Mouse (Mus musculus): Measurements from ENCODE around the gene Sdha.

Sdha gene

DNA sequence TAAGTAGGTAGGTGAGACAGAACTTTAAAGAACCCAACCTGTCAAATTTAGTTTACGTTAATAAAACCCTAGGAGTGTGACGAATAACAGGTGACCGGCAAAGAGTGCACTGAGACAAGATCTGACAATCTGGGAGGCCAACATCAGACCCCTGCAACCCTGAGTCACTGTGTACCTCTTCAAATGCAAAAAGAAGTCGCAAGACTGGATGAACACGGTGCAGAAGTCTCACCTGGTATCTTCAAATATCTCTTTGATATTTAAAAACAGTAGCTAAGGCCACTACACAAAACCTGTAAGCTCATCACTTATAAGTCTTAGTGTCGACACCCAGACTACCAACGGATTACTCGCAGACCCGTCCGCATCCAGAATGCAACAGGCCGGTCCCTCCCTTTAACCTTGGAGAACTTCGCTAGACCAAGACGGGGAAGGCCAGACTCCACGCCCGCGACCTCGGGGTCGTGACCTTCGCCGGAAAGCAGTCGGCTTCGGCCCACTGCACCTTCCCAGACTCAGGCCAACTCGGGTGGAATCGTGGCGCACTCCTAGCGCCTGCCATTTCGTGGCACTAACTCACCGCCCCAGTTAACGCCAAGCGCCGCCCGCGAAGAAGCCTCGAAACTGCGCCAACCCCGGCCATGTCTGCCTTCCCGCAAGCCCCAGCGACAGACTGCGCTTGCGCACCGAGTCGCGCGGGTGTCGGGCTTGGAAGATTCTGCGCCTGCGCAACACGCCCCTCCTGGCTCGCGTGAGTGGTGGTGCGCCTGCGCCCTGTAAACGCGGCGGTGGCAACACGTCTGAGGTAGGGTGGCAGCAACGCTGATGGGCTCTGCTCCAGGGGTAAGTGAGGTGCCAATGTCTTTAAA, at the start of gene Sdha, which contains the start of gene Ccdc127:
Gene Sdha (minus strand): TSS at position 715 of the 869 bp plus-strand sequence.
Gene Ccdc127 (plus strand): TSS at position 744 of the 869 bp plus-strand sequence.
- CTCF ChIA-PET = interaction anchor here (0.7 to 1.1 kb wide), 2 partner anchors 144 to 185 kb away, joined by 3 to 4 read pairs; partner anchors contain the start of gene Zfp825

DNA sequence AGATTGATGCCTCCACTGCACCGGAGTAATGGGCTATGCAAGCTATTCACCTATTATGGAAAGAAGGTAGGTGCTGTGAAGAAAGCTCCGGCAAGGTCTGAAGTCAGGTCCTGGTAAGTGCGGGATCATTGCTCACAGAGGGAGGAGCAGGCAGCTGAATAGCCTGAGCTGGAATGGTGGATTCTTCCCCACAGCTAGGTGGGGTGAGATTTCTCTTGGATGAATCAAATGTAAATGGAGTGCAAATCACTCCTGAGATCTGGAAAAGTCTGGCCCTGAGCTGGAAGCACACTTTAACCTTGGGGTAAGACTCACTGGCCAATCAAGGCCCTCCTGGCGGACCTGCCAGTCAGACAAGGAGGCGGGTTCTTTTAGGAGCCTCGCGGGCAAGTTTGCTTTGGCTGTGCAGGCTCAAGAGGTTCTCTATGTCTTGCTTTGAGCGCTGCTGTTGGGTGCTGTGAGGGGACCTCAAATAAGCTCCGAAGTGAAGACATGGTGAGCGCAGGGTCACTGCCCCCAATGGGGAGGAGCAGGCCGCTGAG, 49.3 kb upstream of the Sdha start, which contains the start of gene Ftl1-ps1:
Gene Ftl1-ps1 (plus strand): TSS at position 397 of the 542 bp plus-strand sequence.
- CTCF ChIA-PET = no interaction called here

DNA sequence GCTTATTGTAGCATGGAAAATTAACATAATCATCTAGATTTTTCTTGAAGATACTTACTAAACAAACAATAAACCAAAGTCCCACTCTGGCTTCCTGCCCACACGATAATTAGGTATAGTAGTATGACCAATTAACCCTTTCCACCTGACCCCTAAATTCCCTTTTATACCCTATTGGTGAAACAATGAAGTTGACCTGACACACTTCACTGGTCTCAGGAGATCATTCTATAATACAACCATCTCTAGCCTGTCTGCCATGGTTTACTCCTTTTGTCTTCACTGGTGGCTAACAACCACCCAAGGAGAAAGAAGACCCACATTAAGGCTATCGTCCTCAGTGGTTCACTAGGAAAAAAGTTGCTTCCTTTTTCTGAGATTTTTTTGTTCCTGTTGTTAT, 41.1 kb upstream of the Sdha start:
- CTCF ChIA-PET = interaction anchor here (0.6 kb wide), 1 partner anchor 81 kb away, joined by 3 read pairs; no protein-coding TSS in a partner anchor

DNA sequence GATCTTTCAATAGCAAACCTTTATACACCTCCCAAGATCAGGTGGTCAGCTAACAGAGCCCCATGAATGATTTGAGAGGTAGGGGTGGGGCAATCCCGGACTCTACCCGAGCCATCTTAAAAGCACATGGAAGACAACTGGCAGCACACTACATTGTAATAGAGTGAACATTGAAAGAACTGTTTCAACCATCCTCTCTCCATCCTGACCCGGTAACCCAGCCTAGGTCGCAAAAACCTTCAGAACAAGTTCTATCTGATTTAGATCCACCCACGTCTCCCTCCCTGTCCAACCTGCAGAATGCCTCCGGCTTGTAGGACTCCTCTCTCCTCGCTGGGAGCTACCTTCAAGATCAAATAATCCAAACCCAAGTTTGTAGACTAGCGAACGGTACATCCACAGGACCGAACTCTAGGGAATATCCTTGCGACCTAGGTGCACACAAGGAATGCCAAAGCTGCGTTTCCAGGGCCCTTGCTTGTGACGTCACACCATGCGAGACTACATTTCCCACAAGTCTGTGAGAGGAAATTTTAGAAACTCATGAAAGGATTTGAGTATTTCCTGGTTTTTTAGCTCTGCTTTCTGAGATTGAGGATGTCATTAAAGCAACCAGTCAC, 40.4 kb upstream of the Sdha start, which contains the start of gene Zfp72:
Gene Zfp72 (minus strand): TSS at position 466 of the 620 bp plus-strand sequence.
- CTCF ChIA-PET = no interaction called here

DNA sequence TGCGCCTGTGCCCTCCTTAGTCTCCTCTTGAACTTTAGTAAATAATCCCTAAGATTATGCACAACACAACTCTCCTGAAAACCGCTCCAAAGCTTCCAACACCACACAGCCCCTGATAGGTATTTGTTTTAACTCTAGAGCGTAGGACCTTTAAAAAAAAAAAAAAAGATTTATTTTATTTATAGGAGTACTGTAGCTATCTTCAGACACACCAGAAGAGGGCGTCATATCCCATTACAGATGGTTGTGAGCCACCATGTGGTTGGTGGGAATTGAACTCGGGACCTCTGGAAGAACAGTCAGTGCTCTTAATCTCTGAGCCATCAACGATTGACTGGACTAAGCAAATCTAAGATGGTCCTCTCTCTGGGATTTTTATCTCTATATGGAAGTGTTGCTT, 39.6 kb upstream of the Sdha start:
- CTCF ChIA-PET = no interaction called here

DNA sequence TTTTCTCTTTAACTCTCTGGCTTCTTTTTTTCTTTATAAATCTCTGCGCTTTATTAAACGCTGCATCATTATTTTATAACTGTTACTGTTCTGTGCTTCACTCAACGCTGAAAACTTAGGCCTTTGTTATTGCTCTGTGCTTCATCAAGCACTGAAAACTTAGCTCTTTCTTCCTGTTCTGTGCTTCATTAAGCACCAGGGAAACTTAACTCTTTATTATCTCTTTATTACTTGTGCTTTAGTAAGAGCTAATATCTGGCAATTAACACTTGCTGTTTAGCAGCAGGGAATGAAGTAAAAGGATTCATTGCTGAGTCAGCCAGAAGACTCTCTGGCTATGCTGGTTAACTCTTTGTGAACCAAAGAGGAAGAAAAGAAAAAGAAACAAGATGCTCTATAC, 32.2 kb upstream of the Sdha start:
- CTCF ChIA-PET = no interaction called here

DNA sequence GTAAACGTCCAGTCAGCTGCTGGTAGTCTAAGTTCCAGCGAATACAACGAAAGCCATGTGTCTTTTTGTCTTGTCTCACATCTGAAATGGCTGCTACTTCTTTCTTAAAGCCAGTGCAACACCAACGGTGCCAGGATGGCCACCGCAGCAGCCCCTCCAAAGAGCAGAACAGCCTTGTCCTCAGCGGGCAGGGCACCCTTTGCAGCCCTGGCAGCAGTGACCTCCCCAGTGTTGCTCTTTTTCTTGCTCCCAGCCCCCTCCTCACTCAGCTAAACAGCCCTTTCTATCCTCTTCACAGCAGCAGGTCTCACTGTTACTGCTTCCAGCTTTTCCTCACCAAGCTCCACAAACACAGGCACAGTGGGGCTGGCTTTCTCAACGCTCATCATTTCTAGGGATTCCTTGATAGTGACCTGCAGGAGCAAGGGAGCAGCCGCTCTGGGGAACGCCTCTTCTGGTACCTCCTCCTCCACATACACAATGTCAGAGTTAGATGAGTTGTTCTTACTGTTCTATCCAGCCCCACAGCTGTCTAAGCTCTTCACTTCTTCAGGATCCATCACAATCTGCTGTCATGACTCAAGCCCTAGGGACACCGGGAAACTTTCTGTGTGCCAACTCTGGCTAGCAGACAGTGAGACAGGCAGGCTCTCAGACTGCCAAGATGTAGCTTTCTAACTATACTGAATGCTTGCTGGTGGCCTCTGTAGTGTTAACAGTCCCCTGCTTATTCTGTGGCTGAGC, 31.6 kb upstream of the Sdha start:
- CTCF ChIA-PET = no interaction called here

DNA sequence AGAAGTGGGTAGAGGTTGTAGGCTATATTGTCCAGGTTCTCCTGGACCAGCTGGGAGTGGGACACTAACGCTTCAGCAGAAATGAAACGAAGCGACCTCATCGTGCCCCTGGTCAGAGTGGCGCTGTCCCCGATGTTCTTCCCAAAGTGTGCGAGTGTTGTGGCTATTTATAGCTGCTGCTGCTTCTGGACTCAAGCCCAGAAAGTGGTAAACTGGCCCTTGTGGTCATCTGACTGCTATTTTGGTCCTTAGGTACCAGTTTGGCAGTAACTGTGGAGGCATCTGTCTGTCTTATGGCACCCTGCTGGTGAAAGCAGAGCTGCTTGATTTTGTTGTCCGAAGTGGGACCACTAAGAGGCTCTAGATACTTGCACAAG, 13.8 kb upstream of the Sdha start, which contains the start of gene Lrrc14b:
Gene Lrrc14b (minus strand): TSS at position 147 of the 377 bp plus-strand sequence.
- CTCF ChIA-PET = no interaction called here

DNA sequence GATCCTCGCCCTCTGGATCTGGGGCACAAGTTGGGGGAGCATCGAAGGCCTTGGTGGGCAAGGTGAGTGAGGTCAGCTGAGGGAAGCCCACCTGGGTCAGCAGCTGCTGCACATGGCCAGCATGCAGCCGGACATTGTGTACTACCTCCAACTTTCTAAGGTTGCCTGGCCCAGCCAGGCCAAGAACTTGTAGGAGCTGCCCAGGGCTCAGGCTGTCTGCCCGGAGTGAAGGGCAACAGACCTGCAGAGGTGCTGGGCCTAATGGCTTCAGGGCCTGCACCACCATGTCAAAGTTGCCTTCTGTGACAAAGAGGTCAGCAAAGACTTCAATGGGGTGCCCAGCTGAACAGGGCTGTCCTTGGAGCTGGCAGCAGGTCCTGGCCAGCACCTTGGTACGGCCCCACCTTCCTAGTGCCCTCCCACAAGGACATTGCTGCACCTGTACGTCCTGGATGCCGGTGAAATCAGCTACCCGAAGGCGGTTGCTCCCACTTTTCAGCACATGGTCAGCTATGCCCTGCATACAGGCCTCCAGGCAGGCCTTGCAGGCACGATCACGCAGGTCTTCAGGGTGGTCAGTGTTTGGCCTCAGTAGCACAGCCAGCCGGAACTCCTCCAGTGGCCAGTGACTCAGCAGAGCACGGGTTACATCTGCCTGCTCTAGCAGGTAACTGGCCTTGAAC, 13.2 kb upstream of the Sdha start:
- CTCF ChIA-PET = no interaction called here

DNA sequence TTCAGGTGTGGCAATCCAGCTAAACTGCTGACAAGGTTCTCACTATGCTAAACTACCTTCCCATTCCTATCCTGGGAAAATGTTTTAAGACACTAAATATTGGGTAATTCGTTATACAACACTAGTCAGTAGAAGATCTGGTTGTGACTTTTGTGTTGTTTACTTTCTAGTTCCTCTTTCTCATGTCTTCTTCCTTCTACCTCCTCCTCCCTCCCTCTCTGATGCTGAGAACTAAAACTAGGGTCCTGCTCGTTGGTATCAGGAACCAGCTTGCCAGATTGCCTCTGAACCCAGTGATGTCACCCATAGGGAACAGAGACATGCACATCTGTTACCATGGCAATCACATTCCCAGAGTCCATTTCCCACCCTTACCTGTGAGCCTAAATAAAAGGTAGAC, 12.1 kb upstream of the Sdha start:
- CTCF ChIA-PET = no interaction called here

DNA sequence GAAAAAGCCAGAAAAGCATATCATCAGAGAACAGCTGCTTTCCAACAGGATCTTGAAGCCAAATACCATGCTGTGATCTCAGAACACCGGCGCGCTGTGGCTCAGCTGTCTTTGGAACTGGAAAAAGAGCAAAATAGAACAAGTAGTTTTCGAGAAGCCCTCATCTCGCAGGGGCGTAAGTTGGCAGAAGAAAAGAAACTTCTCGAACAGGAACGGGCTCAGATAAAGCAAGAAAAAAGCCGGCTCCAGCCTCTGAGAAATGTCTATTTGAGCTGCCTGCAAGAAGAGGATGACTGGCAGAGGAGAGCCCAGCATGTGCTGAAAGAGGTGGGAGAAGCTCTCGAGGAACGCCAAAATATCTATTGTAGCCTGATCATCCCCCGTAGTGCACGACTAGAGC, 6.4 kb upstream of the Sdha start:
- CTCF ChIA-PET = no interaction called here

DNA sequence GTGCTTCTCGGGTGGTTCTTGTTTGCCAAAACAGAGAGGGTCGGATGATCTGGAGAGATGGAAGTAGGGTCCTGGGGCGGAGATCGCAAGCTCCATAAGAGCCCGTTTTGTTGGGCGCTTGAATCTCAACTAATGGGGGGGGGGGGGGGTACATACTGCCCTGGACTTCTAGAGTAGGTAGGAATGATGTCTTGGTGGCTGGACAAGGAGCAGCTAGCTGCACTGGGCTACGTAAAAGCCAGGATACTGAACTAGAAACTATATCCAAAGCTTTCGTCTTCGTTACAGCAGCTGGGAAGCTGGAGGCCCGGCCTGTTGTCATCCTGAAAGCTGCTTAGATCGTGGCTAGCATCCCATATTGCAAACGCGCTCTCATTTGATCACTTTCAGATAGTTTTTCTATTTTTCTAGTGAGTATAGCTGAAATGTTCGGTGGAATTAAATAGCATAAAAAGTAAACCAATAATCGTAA, 391 bp upstream of the Sdha start:
- CTCF ChIA-PET = interaction anchor here (0.6 to 1.1 kb wide), 3 partner anchors 149 to 309 kb away, joined by 3 to 14 read pairs (median 11); no protein-coding TSS in a partner anchor

DNA sequence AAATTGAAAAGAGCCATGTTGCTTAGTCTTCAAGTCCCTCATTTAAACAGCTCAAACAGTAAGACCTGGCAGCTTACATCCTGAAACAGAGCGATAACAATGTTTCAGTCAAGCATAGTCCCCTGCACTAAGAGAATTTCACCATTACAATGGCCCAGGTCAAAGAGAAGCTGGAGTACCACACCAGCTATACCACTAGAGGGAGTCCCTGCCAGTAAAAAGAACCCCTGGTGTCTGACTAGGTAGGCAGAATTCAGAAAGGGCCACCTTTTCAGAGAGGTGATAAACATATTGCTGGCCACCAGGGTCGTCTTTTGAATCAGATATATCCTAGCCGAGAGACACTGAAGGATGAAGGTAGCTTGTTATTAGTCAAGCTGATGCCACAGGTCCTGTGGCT, 9.0 kb downstream of the Sdha start:
- CTCF ChIA-PET = no interaction called here

DNA sequence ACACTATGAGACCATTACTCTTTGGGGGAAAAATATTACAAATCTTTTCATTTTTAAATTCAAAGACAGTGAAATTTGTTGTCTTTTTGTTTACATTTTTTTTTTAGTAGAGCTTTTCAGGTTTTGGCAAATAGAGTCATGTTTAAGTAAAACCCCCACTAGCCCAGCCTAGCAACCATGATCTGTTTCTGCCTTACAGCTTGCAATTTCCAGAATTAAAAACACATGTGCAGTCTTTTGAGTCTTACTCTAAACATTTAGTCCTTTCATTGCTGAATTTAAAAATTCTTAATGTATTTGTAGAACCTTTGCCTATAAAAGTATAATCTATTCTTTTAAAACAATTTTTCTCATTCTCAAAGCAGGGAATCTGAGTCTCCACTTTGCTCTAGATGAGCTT, 20.8 kb downstream of the Sdha start:
- CTCF ChIA-PET = no interaction called here

DNA sequence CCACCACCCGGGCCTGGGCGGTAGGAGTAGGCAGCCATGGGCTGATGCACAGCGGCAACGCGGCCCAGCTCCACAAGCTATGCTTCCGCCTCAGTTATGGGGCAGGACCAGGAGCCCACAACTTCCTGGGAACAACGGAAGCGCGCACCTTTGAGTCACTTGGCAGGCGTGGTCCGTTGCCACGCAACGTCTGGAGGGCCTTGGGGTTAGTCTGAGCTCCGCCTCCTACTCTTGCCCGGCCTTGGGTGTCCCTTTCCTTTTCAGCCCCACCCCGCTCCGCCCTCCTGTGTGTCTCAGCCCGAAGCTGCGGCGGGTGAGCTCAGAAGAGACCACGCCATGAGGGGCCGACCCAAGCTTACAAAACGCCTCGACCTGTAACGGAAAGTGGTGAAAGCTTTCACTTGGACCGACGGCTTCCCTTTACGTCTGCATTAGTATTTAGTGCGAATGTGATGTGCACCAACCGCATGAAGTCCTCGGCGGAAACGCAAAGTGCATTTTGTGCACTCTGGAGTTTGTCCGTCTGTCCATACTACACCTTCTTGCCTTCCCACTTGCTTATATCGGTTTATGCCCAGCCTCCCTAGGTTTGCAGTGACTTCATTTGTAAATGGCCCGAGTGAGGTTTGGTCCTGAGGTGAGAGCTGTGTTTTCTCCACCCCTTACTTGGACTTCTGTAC, 32.8 kb downstream of the Sdha start, which contains the start of gene Pdcd6:
Gene Pdcd6 (minus strand): TSS at position 411 of the 680 bp plus-strand sequence.
- CTCF ChIA-PET = no interaction called here

DNA sequence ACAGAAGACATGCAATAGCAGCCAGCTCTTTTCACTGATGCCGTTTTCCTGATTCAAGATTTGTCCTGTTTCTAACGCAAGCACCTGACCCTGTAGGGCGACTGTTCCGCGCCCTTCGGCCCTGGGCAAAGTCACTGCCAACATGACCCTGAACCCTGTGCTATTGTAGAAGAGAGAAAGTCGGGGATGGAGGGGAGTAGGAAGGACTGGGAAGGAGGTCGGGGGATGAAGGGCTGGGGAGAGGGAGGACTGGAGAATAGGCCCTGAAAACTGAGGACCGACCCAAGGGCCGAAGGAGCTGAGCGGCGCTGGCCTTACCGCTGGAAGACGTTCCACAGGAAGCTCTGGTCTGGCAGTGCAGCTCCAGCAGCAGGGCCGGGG, 33.3 kb downstream of the Sdha start:
- CTCF ChIA-PET = interaction anchor here (0.6 kb wide), 1 partner anchor 16 kb away, joined by 3 read pairs; no protein-coding TSS in a partner anchor

DNA sequence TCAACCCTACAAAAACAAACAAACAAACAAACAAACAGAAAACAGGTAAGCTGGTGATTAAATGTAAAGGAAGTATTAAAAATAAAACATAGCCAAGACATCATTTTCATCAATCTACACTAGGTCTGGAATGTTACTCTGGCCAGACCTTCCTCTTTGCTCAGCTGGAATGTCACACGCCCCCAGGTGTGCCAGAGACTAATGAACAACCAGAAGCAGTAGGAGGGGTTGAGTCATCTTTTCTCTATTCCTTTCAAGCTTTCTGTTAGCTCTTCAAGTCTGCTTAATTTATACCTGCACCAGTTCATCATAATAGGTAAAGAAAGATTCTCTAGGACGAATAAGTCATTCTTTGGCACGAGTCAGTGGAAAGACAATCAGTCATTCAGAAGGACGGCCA, 33.7 kb downstream of the Sdha start:
- CTCF ChIA-PET = interaction anchor here (0.6 to 0.7 kb wide), 2 partner anchors 16 to 401 kb away, joined by 3 read pairs; no protein-coding TSS in a partner anchor

DNA sequence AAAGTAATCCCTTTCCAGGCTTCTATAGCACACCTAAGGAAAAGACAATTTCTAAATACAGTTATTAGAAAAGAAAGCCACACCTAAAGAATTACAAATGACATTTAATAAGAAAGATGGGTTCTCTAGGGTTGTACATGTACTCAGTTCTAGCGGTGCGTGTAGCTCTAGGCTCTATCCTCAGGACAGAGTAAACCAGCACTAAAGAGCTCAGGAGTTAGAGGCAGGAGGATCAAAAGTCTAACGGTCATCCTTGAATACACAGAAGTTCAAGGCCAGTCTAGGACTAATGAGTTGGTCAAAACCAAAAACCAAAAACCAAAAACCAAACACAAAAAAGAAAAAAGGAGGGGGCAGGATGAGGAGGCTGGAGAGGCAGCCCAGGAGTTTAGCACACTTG, 35.5 kb downstream of the Sdha start:
- CTCF ChIA-PET = no interaction called here

DNA sequence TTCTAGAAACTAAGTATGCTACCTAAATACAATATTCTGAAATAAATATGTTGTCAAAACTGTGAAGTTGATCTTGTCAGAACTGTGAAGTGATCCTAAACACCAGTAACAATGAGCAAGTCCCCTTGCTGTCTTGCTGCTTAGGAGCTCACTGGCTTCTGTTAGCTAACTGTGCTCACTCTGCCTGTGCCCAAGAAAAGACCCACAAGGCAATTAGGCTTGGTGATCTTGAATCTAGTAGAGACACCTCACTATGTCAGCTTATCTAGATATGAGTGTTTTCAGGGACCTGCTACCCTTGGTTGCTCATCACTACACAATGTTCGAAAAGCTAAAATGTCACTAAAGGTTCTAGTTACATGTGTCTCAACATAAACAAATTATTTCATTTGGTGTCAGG, 44.3 kb downstream of the Sdha start:
- CTCF ChIA-PET = no interaction called here

DNA sequence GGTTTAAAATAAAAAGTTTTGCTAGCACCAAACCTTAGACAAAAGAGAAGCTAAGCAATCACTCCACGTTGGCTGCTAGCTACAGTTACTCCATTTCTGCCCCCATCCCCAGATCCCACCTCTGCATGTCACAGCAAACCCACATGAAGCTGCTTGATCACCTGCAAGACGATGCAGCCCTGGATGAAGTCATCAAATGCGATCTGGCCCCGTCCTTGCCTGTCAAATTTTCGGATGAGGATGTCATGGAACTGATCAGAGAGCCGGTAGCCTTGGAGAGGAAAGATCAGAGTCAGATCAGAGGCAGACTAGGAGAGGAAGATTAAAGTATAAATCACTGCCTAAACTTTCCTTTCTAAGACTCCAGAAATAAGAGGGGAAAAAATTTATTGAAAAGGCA, 44.7 kb downstream of the Sdha start:
- CTCF ChIA-PET = no interaction called here

All from spleen, embryonic (tissue).